Mouse (Mus musculus) lung, postnatal 25 days (tissue): Measurements from ENCODE around the gene Nfatc2ip.

Experiments used
- DNase-seq: peaks from one replicate; pipeline ENCODE4 v3.0.0; 2022; ENCODE audit warnings: low spot score

The Nfatc2ip gene

GRCm38 (mm10) chr7:126355847-126356597 is 40.5 kb downstream of the Nfatc2ip start:
- no peak for DNase-seq

GRCm38 (mm10) chr7:126354738-126355614 is 41.6 kb downstream of the Nfatc2ip start:
- DNase-seq: no peak

GRCm38 (mm10) chr7:126353994-126354365 is 42.6 kb downstream of the Nfatc2ip start:
- DNase-seq: no peak

- no peak for DNase-seq
Observed at GRCm38 (mm10) chr7:126353251-126353993, 43.1 kb downstream of the Nfatc2ip start.

GRCm38 (mm10) chr7:126351419-126351951 is 45.1 kb downstream of the Nfatc2ip start:
- DNase-seq: peak; percentile 88

- DNase-seq: no peak
Observed at GRCm38 (mm10) chr7:126350748-126351418, 45.7 kb downstream of the Nfatc2ip start.

GRCm38 (mm10) chr7:126348293-126348692 is 48.2 kb downstream of the Nfatc2ip start:
- DNase-seq: no peak

GRCm38 (mm10) chr7:126347098-126347497 is 49.4 kb downstream of the Nfatc2ip start:
- no peak for DNase-seq

GRCm38 (mm10) chr7:126345969-126346368 is 50.6 kb downstream of the Nfatc2ip start:
- no peak for DNase-seq

GRCm38 (mm10) chr7:126345557-126345956 is 51.0 kb downstream of the Nfatc2ip start:
- DNase-seq: no peak

GRCm38 (mm10) chr7:126340896-126341295 is 55.6 kb downstream of the Nfatc2ip start:
- no peak for DNase-seq

- no peak for DNase-seq
Observed at GRCm38 (mm10) chr7:126340206-126340618, 56.3 kb downstream of the Nfatc2ip start.

- DNase-seq: no peak
Observed at GRCm38 (mm10) chr7:126339521-126339971, 57.0 kb downstream of the Nfatc2ip start.

- DNase-seq: no peak
Observed at GRCm38 (mm10) chr7:126338906-126339305, 57.6 kb downstream of the Nfatc2ip start.

GRCm38 (mm10) chr7:126335556-126335955 is 61.0 kb downstream of the Nfatc2ip start:
- no peak for DNase-seq
